Mouse (Mus musculus): Measurements from ENCODE around the gene Cox8b. TPM values are rescaled to one million over a fixed set of nuclear protein-coding genes. Genes with fewer than 3 reads are reported as not detected.
A peak's percentile ranks its signal among the peaks of the same experiment; 100 is the strongest.
"Not testable (repeated sequence)": the region's sequence is repeated elsewhere in the genome, so short reads cannot be mapped to it uniquely, and the experiment has no call there.

The Cox8b gene
- total RNA-seq, 2 experiments from 2014 or later: not detected

DNA sequence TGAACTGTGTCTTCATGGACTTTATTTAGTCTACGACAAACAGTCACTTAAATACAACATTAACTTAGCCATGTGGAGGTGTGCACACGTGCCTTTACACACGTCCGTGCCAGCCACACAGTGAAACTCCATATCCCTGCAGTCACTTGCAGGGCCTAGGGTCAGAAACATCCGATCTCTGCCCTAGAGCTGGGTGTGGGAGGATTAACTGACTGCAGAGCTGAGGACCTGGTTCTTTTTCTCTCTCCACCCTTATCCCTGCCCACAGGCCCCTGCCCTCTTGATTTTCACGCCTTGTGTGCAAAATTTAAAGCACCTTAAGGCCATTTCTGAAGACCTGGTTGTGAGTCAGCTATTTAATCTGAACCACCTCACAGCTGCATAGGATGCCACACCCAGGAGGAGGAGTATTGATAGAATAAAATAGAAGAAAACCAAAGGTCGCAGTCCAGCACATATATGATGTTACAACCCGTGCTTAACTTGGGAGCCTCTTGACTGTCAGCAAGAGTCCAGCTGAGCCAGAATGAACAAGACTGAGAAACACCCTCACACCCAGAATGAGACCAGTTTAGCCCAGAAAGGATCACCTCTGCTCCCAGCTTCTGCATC is 20.3 kb upstream of the Cox8b start, which contains the start of gene Nlrp6:
Nlrp6 (plus strand) TSS at position 485 of the 612 bp plus-strand sequence.
- DNase-seq (ENCODE audit: extremely low spot score in 1 of 2, low spot score in 2 of 2): no peak
- intact Hi-C loops (cut with DNase I): no loop called here

DNA sequence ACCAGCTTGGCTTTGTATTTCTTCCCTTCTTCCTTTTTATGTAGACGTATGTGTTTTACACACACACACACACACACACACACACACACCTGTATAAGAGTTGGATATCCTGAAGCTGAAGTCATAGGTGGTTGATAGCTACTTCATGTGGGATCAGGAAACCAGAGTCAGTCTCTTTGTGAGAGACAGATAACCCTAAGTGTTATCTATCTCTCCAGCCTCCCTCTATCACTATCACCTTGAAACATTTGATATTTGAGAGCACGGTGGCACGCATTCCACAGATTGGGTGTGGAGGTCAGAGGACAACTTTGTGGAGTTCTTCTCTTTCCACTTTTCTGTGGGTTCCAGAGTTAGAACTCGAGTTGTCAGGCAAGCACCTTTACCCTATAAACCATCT is 19.7 kb upstream of the Cox8b start:
- intact Hi-C loops (cut with DNase I): no loop called here
- no peak for DNase-seq (ENCODE audit: extremely low spot score in 1 of 2, low spot score in 2 of 2)

DNA sequence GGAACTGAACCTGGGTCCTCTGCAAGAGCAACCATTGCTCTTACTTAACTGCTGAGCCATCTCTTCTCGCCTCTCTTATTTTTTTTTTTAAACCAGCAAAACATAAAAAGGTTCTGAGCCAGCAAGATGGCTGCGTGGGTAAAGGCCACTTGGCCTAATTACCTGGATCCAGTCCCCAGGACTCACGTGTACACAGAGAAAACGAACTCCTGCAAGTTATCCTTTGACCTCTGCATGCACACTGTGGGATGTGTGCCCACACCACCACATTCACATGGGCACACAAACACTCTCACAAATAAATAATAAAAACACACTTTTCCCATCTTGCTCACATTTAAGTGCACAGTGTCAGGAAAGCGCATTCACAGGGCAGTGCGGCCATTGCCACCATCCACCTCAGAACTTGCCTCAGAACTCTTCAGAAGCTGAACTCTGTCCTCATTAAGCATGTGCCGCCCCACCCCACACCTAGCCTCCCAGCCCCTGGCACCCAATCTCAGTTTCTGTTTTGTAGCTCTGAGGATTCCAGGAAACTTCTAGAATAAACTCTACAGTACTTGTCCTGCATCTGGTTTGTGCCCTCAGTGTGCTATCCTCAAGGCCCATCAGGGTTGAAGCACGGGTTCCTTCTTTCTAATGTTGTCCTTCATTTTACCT is 13.9 kb upstream of the Cox8b start:
- intact Hi-C loops (cut with DNase I): no loop called here
- no peak for DNase-seq (ENCODE audit: extremely low spot score in 1 of 2, low spot score in 2 of 2)

DNA sequence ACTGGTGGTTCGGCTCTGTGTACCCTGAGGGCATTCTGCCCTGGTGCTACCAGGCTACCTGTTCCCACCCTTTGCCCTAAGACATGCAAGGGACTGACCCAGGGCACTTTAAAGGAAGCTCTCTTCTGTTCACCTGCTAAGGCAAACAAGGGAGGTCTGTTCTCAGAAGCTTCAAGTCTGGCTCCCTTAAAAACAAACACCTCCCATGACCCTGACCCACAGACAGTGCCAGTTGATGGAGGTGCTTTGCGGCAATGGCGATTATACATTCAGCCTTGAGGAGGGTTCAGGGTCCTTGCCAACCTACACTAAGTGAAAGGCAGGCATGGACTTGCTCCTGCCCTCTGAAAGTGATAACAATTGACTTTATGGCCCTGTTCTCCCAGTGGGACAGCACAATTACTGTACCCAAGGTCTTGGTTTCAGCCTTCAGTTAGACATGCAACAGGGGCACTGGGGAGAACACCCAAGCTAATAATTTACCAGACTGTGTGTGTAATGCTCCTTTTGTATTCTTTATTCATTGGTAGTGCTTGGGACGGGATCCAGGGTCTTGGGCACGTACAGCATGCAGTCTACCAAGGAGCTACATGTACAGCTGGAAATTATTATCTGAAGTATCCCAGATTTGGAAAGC is 12.7 kb upstream of the Cox8b start:
- no peak for DNase-seq (ENCODE audit: extremely low spot score in 1 of 2, low spot score in 2 of 2)
- intact Hi-C loops (cut with DNase I): no loop called here

DNA sequence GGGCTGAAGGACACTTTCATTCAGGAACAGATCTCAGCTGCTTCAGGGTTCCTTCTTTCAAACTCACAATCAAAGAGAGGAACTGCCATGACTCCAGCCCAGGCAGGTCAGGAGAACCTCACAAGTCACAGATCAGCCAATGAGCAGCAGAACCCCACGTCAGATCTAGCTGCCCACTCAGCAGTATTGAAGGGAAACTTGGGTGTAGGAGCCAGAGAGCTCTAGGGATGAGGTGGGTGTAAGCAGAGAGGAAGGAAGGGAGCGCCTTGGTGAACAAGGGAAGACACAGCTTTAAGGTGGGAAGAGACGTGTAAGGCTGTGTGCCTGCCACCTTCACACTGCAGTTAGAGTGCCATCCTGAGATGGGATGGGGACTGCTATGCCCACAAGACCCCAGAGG is 12.0 kb upstream of the Cox8b start:
- intact Hi-C loops (cut with DNase I): no loop called here

DNA sequence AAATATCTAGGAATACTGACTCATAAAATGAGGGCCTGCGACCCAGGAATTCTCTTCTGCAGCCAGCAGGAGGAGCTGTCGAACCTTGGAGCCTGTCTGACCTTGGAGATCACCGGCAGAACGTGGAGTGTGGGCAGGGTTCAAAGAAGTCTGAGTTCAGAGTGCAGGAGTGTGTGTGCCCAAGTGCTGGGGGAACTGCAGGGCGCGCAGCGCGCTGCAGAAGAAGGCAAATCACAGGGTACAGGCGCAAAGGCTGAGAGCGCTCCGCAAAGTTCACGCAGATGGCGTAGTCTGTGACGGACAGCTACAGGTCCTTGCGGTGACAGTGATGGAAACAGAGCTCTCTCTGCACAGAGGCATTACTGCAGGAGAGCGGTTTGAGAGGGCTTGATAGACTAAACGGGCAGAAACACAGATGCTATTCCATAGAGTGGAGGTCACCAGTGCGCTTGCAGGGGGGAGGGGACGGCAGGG is 8.4 kb upstream of the Cox8b start:
- DNase-seq (ENCODE audit: extremely low spot score in 1 of 2, low spot score in 2 of 2): peak; percentile 48 to 73
- intact Hi-C loops (cut with DNase I): loop anchor here (1.0 to 5.0 kb wide), 2 partner anchors 140 to 269 kb away; no protein-coding TSS in a partner anchor

More for the DNA sequence above, 12.0 kb upstream of the Cox8b start:
- no peak for DNase-seq (ENCODE audit: extremely low spot score in 1 of 2, low spot score in 2 of 2)

DNA sequence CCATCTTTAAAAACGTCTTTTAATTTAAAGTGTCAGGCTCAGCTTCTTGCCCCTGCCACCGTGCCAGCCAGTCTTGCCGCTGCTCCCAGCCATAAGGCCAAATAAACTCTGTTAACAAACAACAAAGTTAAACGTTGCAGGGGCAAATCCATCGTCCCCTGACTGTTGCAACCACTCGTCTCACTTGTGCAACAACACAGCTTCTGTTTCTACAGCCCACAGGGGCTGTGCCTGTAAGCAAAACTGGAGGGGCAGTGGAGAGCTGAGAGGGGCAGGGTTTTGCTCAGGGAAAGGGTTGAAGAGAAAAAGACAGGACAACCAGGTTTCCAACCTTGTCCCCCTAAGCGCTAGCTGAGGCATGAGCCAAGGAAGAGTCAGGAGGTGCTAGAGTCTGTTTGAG is 7.9 kb upstream of the Cox8b start:
- DNase-seq (ENCODE audit: extremely low spot score in 1 of 2, low spot score in 2 of 2): no peak
- intact Hi-C loops (cut with DNase I): loop anchor here (1.0 to 5.0 kb wide), 2 partner anchors 140 to 269 kb away; no protein-coding TSS in a partner anchor

DNA sequence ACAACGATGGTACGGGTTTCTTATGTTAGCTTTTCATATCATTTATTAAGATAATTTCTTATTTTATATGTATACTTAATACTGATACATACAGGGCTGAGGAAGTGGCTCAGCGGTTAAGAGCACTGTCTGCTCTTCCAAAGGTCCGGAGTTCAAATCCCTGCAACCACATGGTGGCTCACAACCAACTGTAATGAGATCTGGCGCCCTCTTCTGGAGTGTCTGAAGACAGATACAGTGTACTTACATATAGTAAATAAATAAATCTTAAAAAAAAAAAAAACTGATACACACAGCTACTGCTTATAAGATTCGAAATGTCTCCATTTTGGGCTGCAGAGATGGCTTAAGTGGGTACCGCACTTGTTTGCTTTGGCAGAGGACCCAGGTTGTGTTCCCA is 7.5 kb upstream of the Cox8b start:
- DNase-seq (ENCODE audit: extremely low spot score in 1 of 2, low spot score in 2 of 2): no peak
- intact Hi-C loops (cut with DNase I): loop anchor here (1.0 to 5.0 kb wide), 2 partner anchors 141 to 270 kb away; no protein-coding TSS in a partner anchor

DNA sequence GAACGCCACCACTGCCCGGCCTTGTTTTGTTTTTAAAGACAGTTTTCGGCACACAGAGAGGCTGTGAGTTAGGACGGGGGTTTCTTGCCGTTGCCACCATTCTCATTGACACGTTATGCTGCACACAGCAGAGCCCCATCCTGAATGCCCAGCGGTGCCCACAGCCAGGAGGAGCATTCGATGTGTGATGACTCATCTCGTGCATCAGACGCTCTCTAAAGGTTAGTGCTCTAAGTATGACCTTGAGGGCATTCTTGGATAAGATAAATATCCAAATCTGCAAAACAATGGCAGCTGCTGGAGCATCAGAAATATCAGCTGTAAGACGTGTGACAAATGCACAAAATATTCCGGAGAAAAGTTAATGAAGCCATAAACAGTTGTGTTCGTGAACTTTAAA is 6.9 kb upstream of the Cox8b start:
- intact Hi-C loops (cut with DNase I): loop anchor here (5.0 kb wide), 1 partner anchor 270 kb away; no protein-coding TSS in a partner anchor
- no peak for DNase-seq (ENCODE audit: extremely low spot score in 1 of 2, low spot score in 2 of 2)

DNA sequence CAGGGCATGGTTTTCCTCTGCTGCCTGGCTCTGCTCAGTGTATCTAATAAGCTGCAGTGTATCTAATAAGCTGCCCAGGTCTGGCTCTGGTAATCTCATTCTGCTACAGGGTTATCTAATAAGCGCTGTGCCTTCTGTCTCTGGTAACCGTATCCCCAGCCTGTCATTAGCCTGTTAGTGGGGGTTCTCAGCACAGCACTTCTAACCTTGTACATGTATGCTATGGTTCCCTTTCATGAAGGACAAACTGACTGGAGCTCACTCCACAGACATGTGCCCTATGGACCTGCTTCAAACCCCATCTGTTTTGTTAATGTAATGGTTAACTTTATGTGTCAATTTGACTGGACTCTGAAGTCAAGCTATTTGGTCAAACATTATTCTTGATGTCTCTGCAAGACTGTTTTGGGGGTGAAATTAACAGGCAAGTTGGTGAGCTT is 5.4 kb upstream of the Cox8b start:
- no peak for DNase-seq (ENCODE audit: extremely low spot score in 1 of 2, low spot score in 2 of 2)
- intact Hi-C loops (cut with DNase I): loop anchor here (5.0 kb wide), 1 partner anchor 272 kb away; no protein-coding TSS in a partner anchor

DNA sequence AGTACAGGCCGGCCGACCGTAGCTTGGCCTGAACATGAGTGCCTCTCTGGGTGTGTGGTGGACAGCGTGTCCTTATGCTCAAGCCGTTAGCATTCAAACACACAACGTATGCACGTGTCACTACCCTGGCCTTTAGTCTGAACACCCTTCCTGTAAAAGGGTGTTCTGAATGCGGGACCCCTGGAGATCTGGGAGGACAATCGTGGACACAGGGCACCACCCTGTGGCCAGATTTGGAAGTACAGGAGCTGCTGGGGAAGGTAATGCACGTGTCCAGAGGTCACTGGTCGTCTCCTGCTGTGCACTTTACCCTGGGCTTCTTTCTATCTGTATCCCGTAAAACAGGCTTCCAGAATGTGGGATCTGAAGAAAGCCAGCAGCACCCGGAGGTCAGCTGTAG is 3.0 kb upstream of the Cox8b start:
- peak; percentile 40 to 80 for DNase-seq (ENCODE audit: extremely low spot score in 1 of 2, low spot score in 2 of 2)
- intact Hi-C loops (cut with DNase I): loop anchor here (2.0 kb wide), 1 partner anchor 58 kb away; the partner anchor contains the start of gene Scgb1c1

DNA sequence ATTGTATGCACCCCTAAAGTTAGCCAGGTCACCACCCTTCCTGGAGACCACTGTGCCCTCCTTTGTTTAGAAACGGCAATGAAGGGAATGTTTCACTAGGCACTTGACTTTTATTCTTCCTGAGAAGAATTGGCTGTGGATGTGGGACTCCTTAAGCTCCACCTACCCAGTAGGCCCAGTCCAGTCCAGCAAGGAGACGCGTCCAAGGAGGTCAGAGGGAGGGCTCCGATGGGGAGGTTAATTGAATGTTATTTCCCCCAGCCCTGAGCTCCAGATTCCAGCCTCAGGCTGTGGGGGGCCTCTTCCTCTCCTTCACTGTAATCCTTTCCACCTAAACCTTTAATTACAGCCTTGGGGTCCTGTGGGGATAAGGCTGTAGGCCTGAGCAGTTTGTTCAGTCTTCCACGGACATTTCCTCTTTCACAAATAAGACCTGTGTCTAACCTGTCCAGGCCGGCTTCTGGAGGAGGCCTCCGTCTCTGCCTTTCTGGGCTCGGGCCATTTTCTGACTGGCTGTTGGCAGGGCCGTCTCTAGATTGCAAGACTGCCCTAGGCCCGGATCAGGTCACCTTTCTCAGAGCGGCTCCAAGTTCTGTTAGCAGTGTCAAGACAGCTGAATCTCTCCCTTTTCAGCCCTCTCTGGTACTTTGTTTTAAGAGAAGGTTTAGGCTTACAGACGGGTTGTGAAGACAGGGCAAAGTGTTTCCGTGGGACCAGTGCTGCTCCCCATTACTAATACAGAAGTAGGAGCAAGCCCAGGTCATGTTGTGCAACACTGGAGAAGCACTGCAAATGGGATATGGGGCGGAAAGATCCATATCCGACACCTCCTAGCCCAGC is 2.0 kb upstream of the Cox8b start:
- intact Hi-C loops (cut with DNase I): loop anchor here (2.0 kb wide), 1 partner anchor 57 kb away; the partner anchor contains the start of gene Scgb1c1

DNA sequence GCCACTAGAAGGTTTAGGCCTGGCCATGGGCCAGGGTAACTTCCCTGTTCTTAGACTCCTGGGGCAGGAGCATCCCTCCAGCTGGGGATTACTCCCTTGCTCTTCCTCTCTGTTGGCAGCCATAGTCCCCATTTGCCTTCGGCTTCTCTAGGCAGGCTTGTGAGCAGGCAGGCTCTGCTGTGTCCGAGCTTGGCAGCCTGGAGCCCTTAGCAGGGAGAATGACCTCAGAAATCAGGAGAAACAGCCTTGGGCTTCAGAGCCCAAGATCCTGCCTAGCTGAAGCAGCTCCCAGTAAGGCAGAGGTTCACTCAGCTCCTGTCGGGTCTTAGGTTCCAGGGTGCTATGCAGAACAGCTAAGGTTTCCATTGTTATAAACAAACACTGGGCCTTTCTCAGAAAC is 1.1 kb downstream of the Cox8b start:
- intact Hi-C loops (cut with DNase I): no loop called here
- no peak for DNase-seq (ENCODE audit: extremely low spot score in 1 of 2, low spot score in 2 of 2)

More for the DNA sequence above, 2.0 kb upstream of the Cox8b start:
- DNase-seq (ENCODE audit: extremely low spot score in 1 of 2, low spot score in 2 of 2): no peak

DNA sequence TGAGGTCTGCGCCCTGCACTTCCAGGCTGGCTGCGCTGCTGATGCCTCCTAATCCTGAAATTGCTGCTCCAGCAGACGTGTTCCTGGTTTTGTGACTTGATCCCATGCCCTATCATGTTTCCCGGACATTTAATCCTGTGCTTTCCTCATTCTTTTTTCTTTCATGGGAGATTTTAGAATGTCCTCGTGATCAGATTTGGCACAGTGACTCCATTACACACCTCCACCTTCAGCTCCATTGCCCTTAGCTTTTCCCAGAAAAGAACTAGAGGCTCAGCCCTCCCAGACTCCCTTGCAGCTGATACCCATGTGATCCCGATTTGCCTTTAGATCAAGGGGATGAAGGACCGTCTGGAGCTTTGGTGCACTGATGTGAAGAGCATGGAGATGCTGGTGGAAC is 2.4 kb downstream of the Cox8b start:
- intact Hi-C loops (cut with DNase I): no loop called here
- DNase-seq (ENCODE audit: extremely low spot score in 1 of 2, low spot score in 2 of 2): no peak

DNA sequence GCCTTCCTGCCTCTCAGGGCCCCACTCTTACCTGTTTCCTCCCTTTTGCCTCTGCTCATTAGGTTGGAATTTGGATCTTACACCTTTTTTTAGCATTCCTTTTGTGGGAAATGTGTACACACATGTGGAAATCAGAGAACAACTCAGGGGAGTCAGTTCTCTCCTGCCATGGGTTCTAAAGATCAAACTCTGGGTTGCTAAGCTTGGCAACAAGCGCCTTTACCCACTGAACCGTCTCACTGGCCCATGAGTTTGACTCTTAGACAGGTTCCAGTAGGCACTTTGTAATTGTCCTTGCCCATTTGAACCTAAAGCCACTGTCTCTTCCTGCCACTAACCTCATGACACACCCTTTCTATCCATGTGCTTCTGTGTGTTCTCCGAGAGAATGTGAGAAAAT is 5.6 kb downstream of the Cox8b start:
- intact Hi-C loops (cut with DNase I): no loop called here
- DNase-seq (ENCODE audit: extremely low spot score in 1 of 2, low spot score in 2 of 2): no peak

DNA sequence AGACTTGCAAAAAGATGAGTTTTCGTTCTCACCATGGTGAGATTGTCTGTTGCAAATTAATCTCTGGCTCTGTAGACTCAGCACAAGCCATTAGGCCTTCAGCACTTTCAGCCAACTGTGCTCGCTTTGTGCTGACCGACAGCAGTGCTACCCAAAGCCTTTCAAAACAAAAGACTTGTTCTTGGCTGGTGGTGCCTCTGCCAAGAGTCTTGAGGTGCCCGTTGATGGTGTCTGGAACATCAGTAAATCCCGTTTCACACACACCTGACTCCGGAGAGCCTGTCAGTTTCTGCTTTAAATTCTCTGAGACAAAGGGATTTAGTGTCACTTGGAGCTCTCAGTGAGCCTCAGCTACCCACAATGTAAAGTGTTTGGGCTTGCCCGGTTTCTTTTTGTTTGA is 6.2 kb downstream of the Cox8b start:
- intact Hi-C loops (cut with DNase I): no loop called here

DNA sequence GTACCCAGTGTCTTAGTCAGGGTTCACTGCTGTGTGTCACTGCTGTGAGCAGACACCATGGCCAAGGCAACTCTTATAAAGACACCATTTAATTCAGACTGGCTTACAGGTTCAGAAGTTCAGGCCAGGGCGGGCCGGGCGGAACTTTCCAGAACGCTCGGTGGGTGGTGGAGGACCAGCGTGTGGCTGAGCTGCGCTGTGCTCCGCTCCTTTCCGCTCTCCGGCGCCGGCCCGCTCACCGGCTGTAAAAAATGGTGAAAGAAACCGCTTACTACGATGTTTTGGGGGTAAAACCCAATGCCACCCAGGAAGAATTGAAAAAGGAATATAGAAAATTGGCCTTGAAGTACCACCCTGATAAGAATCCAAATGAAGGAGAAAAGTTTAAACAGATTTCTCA is 9.6 kb downstream of the Cox8b start:
- DNase-seq (ENCODE audit: extremely low spot score in 1 of 2, low spot score in 2 of 2); intact Hi-C loops (cut with DNase I): not testable (repeated sequence)

More for the DNA sequence above, 6.2 kb downstream of the Cox8b start:
- DNase-seq (ENCODE audit: extremely low spot score in 1 of 2, low spot score in 2 of 2): no peak

DNA sequence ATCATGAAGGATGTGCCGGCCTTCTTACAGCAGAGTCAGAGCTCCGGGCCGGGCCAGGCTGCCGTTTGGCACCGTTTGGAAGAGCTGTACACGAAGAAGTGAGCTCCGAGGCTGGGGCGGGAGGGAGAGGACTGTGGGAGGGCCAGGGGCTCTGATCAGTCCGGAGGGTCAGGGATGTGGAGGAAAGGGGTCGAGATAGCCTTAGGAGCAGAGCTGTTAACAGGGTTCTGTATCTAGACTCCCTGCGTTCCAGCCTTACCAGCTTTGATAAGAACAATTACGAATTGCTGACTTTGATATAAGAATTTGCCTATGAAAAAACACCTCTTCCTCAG is 17.8 kb downstream of the Cox8b start:
- intact Hi-C loops (cut with DNase I): loop anchor here (10.0 kb wide), 1 partner anchor 798 kb away; the partner anchor contains the start of gene Caly
- DNase-seq (ENCODE audit: extremely low spot score in 1 of 2, low spot score in 2 of 2): no peak

Measured in left cerebral cortex, postnatal 10 days (tissue).